Mouse (Mus musculus) olfactory bulb, adult 2 months (tissue): Measurements from ENCODE around the gene Zkscan14. TPM values are rescaled to one million over a fixed set of nuclear protein-coding genes. Genes with fewer than 3 reads are reported as not detected.

Experiments
- H3K27ac ChIP-seq: fragments of 200-500 bp; 2 replicates; pipeline ENCODE4 v1.5.1; 2012; ENCODE audit warnings: low read depth, low read length; ENCODE audit not compliant: insufficient read depth
- H3K4me1 ChIP-seq: fragments of 200-500 bp; 2 replicates; pipeline ENCODE4 v1.6.1; 2012; ENCODE audit warnings: low read length; ENCODE audit not compliant: control insufficient read depth, insufficient read depth
- H3K4me3 ChIP-seq: fragments of 200-500 bp; 2 replicates; pipeline ENCODE4 v1.5.1; 2012; ENCODE audit warnings: mild to moderate bottlenecking, low read depth, low read length, moderate library complexity; ENCODE audit not compliant: insufficient read depth
- CTCF ChIP-seq: fragments of 200-500 bp; IDR thresholded peaks from 2 replicates; pipeline ENCODE4 v1.5.1; 2012; ENCODE audit warnings: low read depth, mild to moderate bottlenecking, low read length, moderate library complexity; ENCODE audit not compliant: insufficient read depth
- POLR2A ChIP-seq: fragments of 200-500 bp; IDR thresholded peaks from 2 replicates; pipeline ENCODE4 v1.6.1; 2012; ENCODE audit warnings: mild to moderate bottlenecking, low read depth, low read length, moderate library complexity; ENCODE audit not compliant: insufficient read depth
- WGBS: fragments of 180-500 bp; shearing (Covaris S2); methylation state at CpG from one replicate; pipeline ENCODE4 v1.1.7; 2018; 5-methylcytosine and 5-hydroxymethylcytosine counted together
- polyA plus RNA-seq: library from polyadenylated mRNA; stranded (reverse); fragments of >200 nt; gene quantifications from 2 replicates; pipeline ENCODE4 v1.2.4, GENCODE M21; 2012; ENCODE audit warnings: low replicate concordance; ENCODE audit not compliant: missing spikeins, insufficient read depth, insufficient read length

Zkscan14 gene
- polyA plus RNA-seq, 1 experiment = not detected

DNA sequence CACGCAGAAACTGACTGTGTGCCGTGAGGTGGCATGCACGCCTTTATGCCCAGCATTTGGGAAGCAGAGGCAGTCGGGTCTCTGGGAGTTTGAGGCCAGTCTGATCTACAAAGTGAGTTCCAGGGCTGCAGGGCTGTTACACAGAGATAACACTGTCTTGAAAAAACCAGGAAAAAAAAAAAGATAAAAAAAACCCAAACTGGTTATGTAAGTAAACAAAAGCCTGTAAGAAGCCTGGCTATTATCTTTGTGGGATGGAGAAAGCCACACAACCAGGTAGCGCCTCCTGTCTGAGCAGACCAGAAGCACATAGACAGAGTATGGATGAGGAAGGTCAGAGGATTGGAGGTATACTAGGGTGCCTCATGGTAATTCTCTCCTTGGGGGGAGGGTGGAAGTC is 49.0 kb downstream of the Zkscan14 start:
- Histone ChIP-seq H3K4me1 (no peaks in the 10 kb centered on the region), H3K4me3 (no peak overlapping the region), H3K27ac (no peak overlapping the region)
- WGBS = 94% methylated on average over 5 of the region's 5 CpGs
- TF ChIP-seq CTCF (no peak), POLR2A (no peak)

DNA sequence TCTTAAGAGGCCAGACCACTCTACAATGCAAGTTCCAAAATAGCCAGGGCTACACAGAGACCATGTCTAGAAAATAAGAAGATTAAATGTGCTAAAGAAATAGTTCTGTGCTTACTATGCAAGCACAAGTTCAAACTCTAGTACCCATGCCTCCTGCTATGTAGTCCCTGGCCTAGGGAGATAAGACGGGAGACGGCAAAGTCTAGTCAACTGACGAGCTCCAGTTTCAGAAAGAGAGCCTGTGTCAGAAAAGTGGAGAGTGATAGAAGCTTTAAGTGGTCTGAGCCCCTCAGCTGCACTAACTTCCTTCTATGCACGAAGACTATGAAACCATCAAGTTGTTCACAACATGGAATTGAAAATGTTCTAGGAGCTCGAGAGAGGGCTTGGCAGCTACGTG is 52.4 kb downstream of the Zkscan14 start:
- Histone ChIP-seq H3K4me1 (no peaks in the 10 kb centered on the region), H3K4me3 (no peak overlapping the region), H3K27ac (no peak overlapping the region)
- 90% methylated on average over 6 of the region's 6 CpGs for WGBS
- TF ChIP-seq CTCF (no peak), POLR2A (no peak)

DNA sequence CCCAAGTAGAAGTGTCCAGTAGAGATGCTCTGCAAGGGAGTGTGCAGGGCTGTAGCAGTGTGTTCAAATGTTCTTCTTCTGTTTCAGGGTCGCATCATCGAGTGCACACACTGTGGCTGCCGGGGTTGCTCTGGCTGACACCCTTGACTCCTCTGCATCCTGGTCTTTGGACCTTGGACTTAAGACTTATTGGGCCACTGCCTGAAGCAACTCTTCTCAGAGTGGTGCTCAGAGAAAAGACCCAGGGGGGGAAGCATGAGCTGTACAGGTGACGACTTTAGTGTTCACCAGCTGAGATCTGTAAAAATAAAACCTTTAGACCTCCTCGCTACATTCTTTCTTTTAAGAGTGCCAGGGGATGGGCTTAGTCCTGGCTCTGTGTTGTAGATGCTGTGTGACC is 53.9 kb downstream of the Zkscan14 start:
- TF ChIP-seq POLR2A (no peak), CTCF (no peak)
- Histone ChIP-seq H3K4me3 (no peak overlapping the region), H3K27ac (no peak overlapping the region), H3K4me1 (no peaks in the 10 kb centered on the region)
- WGBS = 89% methylated on average over 5 of the region's 5 CpGs

Other genes with a start within 250 kb of the Zkscan14 start
- not detected in 2 replicates for gene Smurf1, start 236.0 kb downstream of the Zkscan14 start, polyA plus RNA-seq
- gene Gm4871, start 169.1 kb downstream of the Zkscan14 start, polyA plus RNA-seq = not detected in 2 replicates
- not detected in 2 replicates for gene 1700018F24Rik, start 158.9 kb downstream of the Zkscan14 start, polyA plus RNA-seq
- not detected in 2 replicates for gene Arpc1a, start 118.0 kb downstream of the Zkscan14 start, polyA plus RNA-seq
- gene Kpna7, start 117.8 kb downstream of the Zkscan14 start, polyA plus RNA-seq = not detected in 2 replicates
- not detected in 2 replicates for gene Arpc1b, start 87.7 kb downstream of the Zkscan14 start, polyA plus RNA-seq
- gene Pdap1, start 61.6 kb downstream of the Zkscan14 start, polyA plus RNA-seq = not detected in 2 replicates
- gene Bud31, start 61.5 kb downstream of the Zkscan14 start, polyA plus RNA-seq = not detected in 2 replicates
- gene Ptcd1, start 34.8 kb downstream of the Zkscan14 start, polyA plus RNA-seq = not detected in 2 replicates
- gene Cpsf4, start 34.7 kb downstream of the Zkscan14 start, polyA plus RNA-seq = not detected in 2 replicates
- gene Atp5j2, start 9.8 kb downstream of the Zkscan14 start, polyA plus RNA-seq = not detected in 2 replicates
- gene Zkscan5, start 2.7 kb upstream of the Zkscan14 start, polyA plus RNA-seq = not detected in 2 replicates
- gene Zfp655, start 29.8 kb upstream of the Zkscan14 start, polyA plus RNA-seq = not detected in 2 replicates
- gene Zscan25, start 78.6 kb upstream of the Zkscan14 start, polyA plus RNA-seq = not detected in 2 replicates
- not detected in 2 replicates for gene Cyp3a57, start 143.4 kb upstream of the Zkscan14 start, polyA plus RNA-seq